Mouse (Mus musculus) ES-E14 (cell line): ENCODE measurements around the gene Gal3st2b.
"Not testable (repeated sequence)": the region's sequence is repeated elsewhere in the genome, so short reads cannot be mapped to it uniquely, and the experiment has no call there.

ENCODE experiments used
- CHD2 ChIP-seq: IDR thresholded peaks from 2 replicates; pipeline ENCODE4 v1.6.1; 2014; ENCODE audit warnings: mild to moderate bottlenecking, low read depth, low read length, inconsistent platforms
- MAFK ChIP-seq: IDR thresholded peaks from 2 replicates; pipeline ENCODE4 v1.6.1; 2014; ENCODE audit warnings: mild to moderate bottlenecking, low read depth, low read length, inconsistent platforms; ENCODE audit not compliant: insufficient read depth
- ZNF384 ChIP-seq: IDR thresholded peaks from 2 replicates; pipeline ENCODE4 v1.6.1; 2012; ENCODE audit warnings: low read depth, low read length, inconsistent platforms

DNA sequence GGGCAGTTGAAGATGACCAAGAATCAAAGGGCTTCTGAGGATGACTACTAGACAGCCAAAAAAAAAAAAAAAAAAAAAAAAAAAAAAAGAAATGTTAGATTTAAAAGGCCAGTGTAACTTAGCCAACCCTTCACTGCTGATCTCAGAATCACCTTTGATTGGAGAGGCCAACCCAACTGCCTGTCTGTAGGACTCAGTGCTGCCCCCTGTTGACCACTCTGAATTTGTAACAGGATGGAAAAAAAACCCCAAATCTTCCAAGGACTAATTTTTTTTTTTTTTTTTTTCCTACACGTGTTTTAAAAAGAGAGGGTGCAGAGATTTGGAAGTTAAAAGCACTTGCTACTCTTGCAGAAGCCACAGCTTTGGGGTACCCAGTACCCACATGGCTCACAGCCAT lies 27.2 kb upstream of the Gal3st2b start:
- not testable (repeated sequence) for TF ChIP-seq MAFK, CHD2
- peak; percentile 56; the same call in 1 of the 2 replicates for TF ChIP-seq ZNF384
